Mouse (Mus musculus): ENCODE results near the gene Ctnna2.

Gene Ctnna2

GRCm38 (mm10) chr6:77373132-77373531 is 606.4 kb downstream of the Ctnna2 start:
- Histone ChIP-seq H3K27me3 (ENCODE audit: control insufficient read depth, insufficient read depth, low read length, poor library complexity, severe bottlenecking) (no peaks in the 10 kb centered on the region), H3K36me3 (ENCODE audit: control insufficient read depth, insufficient read depth, low read length, poor library complexity, severe bottlenecking) (no peaks in the 10 kb centered on the region)
- no peak for DNase-seq (ENCODE audit: low read depth, low spot score)

DNA sequence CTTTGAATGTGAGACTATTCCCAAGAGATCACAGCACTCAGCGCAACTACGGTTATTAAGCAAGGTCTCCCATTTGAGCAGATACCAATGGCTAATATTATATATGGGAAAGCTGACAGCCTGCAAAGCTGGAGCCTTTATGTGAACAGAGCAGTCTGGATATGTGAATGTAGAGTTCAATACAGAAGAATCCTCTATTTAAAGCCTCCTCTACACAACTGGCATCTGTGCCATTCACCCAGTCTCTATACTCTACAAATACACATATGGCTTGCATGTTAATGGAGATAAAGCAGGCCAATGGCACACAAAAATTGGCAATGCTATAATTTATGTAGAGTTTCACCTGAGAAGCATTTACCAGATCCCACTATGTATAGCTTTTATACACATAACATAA is 608.4 kb downstream of the Ctnna2 start:
- DNase-seq (ENCODE audit: low read depth, low spot score) = no peak
- H3K36me3 ChIP-seq (ENCODE audit: control insufficient read depth, insufficient read depth, low read length, poor library complexity, severe bottlenecking) = no peaks in the 10 kb centered on the region

GRCm38 (mm10) chr6:77358471-77358837 is 621.0 kb downstream of the Ctnna2 start:
- Histone ChIP-seq H3K36me3 (ENCODE audit: control insufficient read depth, insufficient read depth, low read length, poor library complexity, severe bottlenecking) (no peaks in the 10 kb centered on the region), H3K27me3 (ENCODE audit: control insufficient read depth, insufficient read depth, low read length, poor library complexity, severe bottlenecking) (no peaks in the 10 kb centered on the region)
- DNase-seq (ENCODE audit: low read depth, low spot score) = no peak

More for the DNA sequence above, 608.4 kb downstream of the Ctnna2 start:
- no peaks in the 10 kb centered on the region for H3K27me3 ChIP-seq (ENCODE audit: control insufficient read depth, insufficient read depth, low read length, poor library complexity, severe bottlenecking)

DNA sequence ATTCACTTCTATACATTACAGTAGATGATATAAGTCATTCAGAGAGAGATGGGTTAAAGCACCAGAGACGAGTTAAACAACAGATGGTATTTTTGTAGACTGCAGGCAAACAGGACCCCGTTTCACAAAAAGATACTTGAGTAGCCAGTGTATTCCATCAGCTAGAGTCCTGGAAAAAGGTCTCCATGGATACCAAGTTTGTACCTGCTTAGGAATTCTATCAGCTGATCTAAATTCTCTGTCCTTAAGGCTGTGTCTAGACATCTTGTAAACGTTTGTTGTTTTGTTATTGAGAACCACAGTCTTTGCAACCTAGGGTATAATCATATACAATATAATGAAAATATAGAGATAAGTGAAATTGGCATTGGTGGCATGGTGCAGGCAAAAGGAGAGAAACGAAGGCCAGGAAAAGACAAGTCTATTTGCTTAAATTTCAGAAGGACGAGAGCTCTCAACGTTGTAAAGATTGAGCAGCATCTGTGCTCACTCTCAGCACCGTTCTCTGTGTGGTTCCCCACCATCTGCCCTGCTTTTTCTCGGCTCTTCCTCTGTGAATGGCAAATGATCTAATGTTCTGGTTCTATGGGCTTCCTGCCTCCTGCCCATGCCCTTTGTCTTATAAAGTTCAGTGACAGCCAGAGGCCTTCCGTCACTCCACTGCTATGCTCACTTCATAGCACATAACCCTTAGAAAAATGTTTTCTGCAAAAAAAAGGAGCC is 621.6 kb downstream of the Ctnna2 start:
- no peaks in the 10 kb centered on the region for H3K27me3 ChIP-seq (ENCODE audit: control insufficient read depth, insufficient read depth, low read length, poor library complexity, severe bottlenecking)
- no peaks in the 10 kb centered on the region for H3K36me3 ChIP-seq (ENCODE audit: control insufficient read depth, insufficient read depth, low read length, poor library complexity, severe bottlenecking)
- no peak for DNase-seq (ENCODE audit: low read depth, low spot score)

- H3K36me3 ChIP-seq (ENCODE audit: control insufficient read depth, insufficient read depth, low read length, poor library complexity, severe bottlenecking) = no peaks in the 10 kb centered on the region
- no peaks in the 10 kb centered on the region for H3K27me3 ChIP-seq (ENCODE audit: control insufficient read depth, insufficient read depth, low read length, poor library complexity, severe bottlenecking)
- no peak for DNase-seq (ENCODE audit: low read depth, low spot score)
Observed at GRCm38 (mm10) chr6:77354826-77355225, 624.7 kb downstream of the Ctnna2 start.

GRCm38 (mm10) chr6:77343781-77344180 is 635.7 kb downstream of the Ctnna2 start:
- Histone ChIP-seq H3K27me3 (ENCODE audit: control insufficient read depth, insufficient read depth, low read length, poor library complexity, severe bottlenecking) (no peaks in the 10 kb centered on the region), H3K36me3 (ENCODE audit: control insufficient read depth, insufficient read depth, low read length, poor library complexity, severe bottlenecking) (no peaks in the 10 kb centered on the region)
- DNase-seq (ENCODE audit: low read depth, low spot score) = no peak

DNA sequence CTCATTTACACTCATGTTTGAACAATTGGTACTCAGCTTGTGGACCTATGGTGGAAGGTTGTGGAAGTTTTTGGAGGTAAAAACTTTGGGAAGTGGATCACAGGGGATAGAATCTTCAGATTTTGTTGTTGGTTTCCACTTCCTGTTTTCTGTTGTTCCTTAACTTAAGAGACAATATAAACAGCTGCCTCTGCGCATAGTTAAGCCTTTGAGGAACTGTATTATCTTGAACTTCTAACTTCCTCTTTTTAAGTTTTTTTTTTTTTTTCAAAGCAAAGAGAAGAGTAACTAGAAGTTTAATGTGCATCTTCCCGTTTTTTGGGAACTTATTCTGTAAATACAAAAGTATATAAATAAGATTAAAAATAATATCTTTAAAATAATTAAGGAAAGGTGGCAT is 644.0 kb downstream of the Ctnna2 start:
- Histone ChIP-seq H3K27me3 (ENCODE audit: control insufficient read depth, insufficient read depth, low read length, poor library complexity, severe bottlenecking) (no peaks in the 10 kb centered on the region), H3K36me3 (ENCODE audit: control insufficient read depth, insufficient read depth, low read length, poor library complexity, severe bottlenecking) (no peaks in the 10 kb centered on the region)
- no peak for DNase-seq (ENCODE audit: low read depth, low spot score)

- no peaks in the 10 kb centered on the region for H3K36me3 ChIP-seq (ENCODE audit: control insufficient read depth, insufficient read depth, low read length, poor library complexity, severe bottlenecking)
- no peak for DNase-seq (ENCODE audit: low read depth, low spot score)
- H3K27me3 ChIP-seq (ENCODE audit: control insufficient read depth, insufficient read depth, low read length, poor library complexity, severe bottlenecking) = no peaks in the 10 kb centered on the region
Observed at GRCm38 (mm10) chr6:77324748-77325147, 654.8 kb downstream of the Ctnna2 start.

- H3K27me3 ChIP-seq (ENCODE audit: control insufficient read depth, insufficient read depth, low read length, poor library complexity, severe bottlenecking) = no peaks in the 10 kb centered on the region
- no peak for DNase-seq (ENCODE audit: low read depth, low spot score)
- H3K36me3 ChIP-seq (ENCODE audit: control insufficient read depth, insufficient read depth, low read length, poor library complexity, severe bottlenecking) = no peaks in the 10 kb centered on the region
Observed at GRCm38 (mm10) chr6:77324327-77324726, 655.2 kb downstream of the Ctnna2 start.

- Histone ChIP-seq H3K36me3 (ENCODE audit: control insufficient read depth, insufficient read depth, low read length, poor library complexity, severe bottlenecking) (no peaks in the 10 kb centered on the region), H3K27me3 (ENCODE audit: control insufficient read depth, insufficient read depth, low read length, poor library complexity, severe bottlenecking) (no peaks in the 10 kb centered on the region)
- DNase-seq (ENCODE audit: low read depth, low spot score) = no peak
Observed at GRCm38 (mm10) chr6:77306796-77307195, 672.7 kb downstream of the Ctnna2 start.

DNA sequence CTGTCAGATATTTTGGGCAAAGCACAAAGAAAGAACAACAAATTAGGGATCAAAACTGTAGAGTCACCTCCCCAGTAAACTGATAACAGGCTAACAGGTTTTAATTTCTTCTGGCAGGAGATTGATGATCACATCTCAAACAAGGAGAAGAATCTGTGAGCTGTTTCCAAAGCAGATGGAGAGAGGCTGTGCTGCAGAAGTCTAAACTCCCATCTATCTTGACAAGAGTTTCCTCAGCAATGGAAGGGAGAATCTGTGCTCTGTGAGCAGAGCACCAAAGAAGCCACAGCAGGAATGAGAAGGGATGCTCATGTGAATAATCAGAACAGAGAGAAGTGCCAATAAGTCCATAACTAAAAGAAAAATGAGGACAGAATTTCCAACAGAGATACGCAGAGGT is 678.2 kb downstream of the Ctnna2 start:
- Histone ChIP-seq H3K36me3 (ENCODE audit: control insufficient read depth, insufficient read depth, low read length, poor library complexity, severe bottlenecking) (no peaks in the 10 kb centered on the region), H3K27me3 (ENCODE audit: control insufficient read depth, insufficient read depth, low read length, poor library complexity, severe bottlenecking) (no peaks in the 10 kb centered on the region)
- no peak for DNase-seq (ENCODE audit: low read depth, low spot score)

GRCm38 (mm10) chr6:77291415-77291814 is 688.1 kb downstream of the Ctnna2 start:
- no peak for DNase-seq (ENCODE audit: low read depth, low spot score)
- H3K36me3 ChIP-seq (ENCODE audit: control insufficient read depth, insufficient read depth, low read length, poor library complexity, severe bottlenecking) = no peaks in the 10 kb centered on the region
- no peaks in the 10 kb centered on the region for H3K27me3 ChIP-seq (ENCODE audit: control insufficient read depth, insufficient read depth, low read length, poor library complexity, severe bottlenecking)

GRCm38 (mm10) chr6:77288402-77288801 is 691.1 kb downstream of the Ctnna2 start:
- no peak for DNase-seq (ENCODE audit: low read depth, low spot score)
- Histone ChIP-seq H3K27me3 (ENCODE audit: control insufficient read depth, insufficient read depth, low read length, poor library complexity, severe bottlenecking) (no peaks in the 10 kb centered on the region), H3K36me3 (ENCODE audit: control insufficient read depth, insufficient read depth, low read length, poor library complexity, severe bottlenecking) (no peaks in the 10 kb centered on the region)

DNA sequence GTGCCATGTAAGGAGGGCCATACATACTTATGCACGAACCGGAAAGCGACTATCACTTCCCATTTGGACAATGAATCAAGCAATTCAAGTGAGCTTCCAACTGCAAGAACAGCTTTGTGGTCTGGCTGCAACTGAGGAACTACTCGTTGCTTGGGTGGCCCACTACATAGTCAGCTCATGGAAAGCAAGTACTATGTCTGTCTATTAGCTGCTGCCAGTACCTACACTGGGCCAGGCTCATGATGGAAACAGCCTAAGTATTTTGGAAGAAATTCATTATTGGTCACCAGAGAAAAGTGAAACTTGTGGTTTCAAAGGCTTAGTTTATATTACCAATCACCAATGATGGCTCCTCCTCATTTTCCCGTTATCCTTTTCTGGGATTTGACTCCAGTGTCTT is 693.2 kb downstream of the Ctnna2 start:
- DNase-seq (ENCODE audit: low read depth, low spot score) = no peak
- H3K27me3 ChIP-seq (ENCODE audit: control insufficient read depth, insufficient read depth, low read length, poor library complexity, severe bottlenecking) = no peaks in the 10 kb centered on the region
- H3K36me3 ChIP-seq (ENCODE audit: control insufficient read depth, insufficient read depth, low read length, poor library complexity, severe bottlenecking) = no peaks in the 10 kb centered on the region

DNA sequence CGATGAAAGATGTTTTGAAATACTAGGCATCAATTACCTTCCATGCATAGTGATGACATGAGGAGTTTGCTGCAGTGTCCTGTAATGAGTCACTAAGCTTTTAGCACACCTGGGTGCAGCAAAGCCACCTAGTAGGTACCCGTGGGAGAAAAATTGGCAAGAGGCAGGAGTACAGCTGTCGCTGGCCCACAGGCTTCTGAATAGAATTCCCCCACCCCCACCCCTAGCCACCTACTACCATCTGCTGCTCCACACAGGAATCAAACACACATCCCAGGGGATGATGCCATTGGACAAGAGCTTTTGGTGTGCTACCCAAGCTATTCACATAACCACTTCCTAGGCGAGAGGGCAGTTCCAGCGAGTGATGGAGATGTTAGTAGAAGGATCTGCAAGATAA is 700.7 kb downstream of the Ctnna2 start:
- H3K27me3 ChIP-seq (ENCODE audit: control insufficient read depth, insufficient read depth, low read length, poor library complexity, severe bottlenecking) = no peaks in the 10 kb centered on the region
- no peak for DNase-seq (ENCODE audit: low read depth, low spot score)

GRCm38 (mm10) chr6:77265163-77265562 is 714.3 kb downstream of the Ctnna2 start:
- DNase-seq (ENCODE audit: low read depth, low spot score) = no peak
- H3K27me3 ChIP-seq (ENCODE audit: control insufficient read depth, insufficient read depth, low read length, poor library complexity, severe bottlenecking) = no peaks in the 10 kb centered on the region

More for the DNA sequence above, 700.7 kb downstream of the Ctnna2 start:
- H3K36me3 ChIP-seq (ENCODE audit: control insufficient read depth, insufficient read depth, low read length, poor library complexity, severe bottlenecking) = no peaks in the 10 kb centered on the region

More at GRCm38 (mm10) chr6:77265163-77265562, 714.3 kb downstream of the Ctnna2 start:
- no peaks in the 10 kb centered on the region for H3K36me3 ChIP-seq (ENCODE audit: control insufficient read depth, insufficient read depth, low read length, poor library complexity, severe bottlenecking)

All from splenic B cell, adult 2 months (primary cell).